Mouse (Mus musculus) liver, embryonic 13.5 days (tissue): ENCODE measurements around the gene Ndufs2. TPM values are rescaled to one million over a fixed set of nuclear protein-coding genes. Genes with fewer than 3 reads are reported as not detected.

ENCODE experiments used
- ATAC-seq: fragments of 200-750 bp; cut with Nextera tagmentation; 2 replicates; pipeline ENCODE4 v1.8.0; 2017; ENCODE audit warnings: low read depth, mild to moderate bottlenecking, moderate number of reproducible peaks, moderate library complexity
- DNase-seq: peaks from one replicate; pipeline ENCODE4 v3.0.0; 2022
- H3K27ac ChIP-seq: fragments of 300-500 bp; sonication (generic); 2 replicates; pipeline ENCODE4 v1.5.1; 2015; ENCODE audit warnings: moderate library complexity, mild to moderate bottlenecking, inconsistent platforms
- H3K27me3 ChIP-seq: fragments of 300-500 bp; sonication (generic); 2 replicates; pipeline ENCODE4 v1.6.1; 2015; ENCODE audit warnings: mild to moderate bottlenecking, inconsistent platforms
- H3K36me3 ChIP-seq: fragments of 300-500 bp; sonication (generic); 2 replicates; pipeline ENCODE4 v1.6.1; 2015; ENCODE audit warnings: mild to moderate bottlenecking, inconsistent platforms
- H3K4me1 ChIP-seq: fragments of 300-500 bp; sonication (generic); replicated peaks from 2 replicates; pipeline ENCODE4 v1.6.1; 2015; ENCODE audit warnings: inconsistent platforms
- H3K4me2 ChIP-seq: fragments of 300-500 bp; sonication (generic); 2 replicates; pipeline ENCODE4 v1.6.1; 2015; ENCODE audit warnings: inconsistent platforms, mild to moderate bottlenecking, moderate library complexity
- H3K4me3 ChIP-seq: fragments of 300-500 bp; sonication (generic); replicated peaks from 2 replicates; pipeline ENCODE4 v1.5.1; 2015; ENCODE audit warnings: mild to moderate bottlenecking, inconsistent platforms
- H3K9ac ChIP-seq: fragments of 300-500 bp; sonication (generic); 2 replicates; pipeline ENCODE4 v1.6.1; 2015; ENCODE audit warnings: mild to moderate bottlenecking, inconsistent platforms
- H3K9me3 ChIP-seq: fragments of 300-500 bp; sonication (generic); replicated peaks from 2 replicates; pipeline ENCODE4 v1.6.1; 2016; ENCODE audit warnings: inconsistent platforms
- WGBS: fragments of 180-500 bp; shearing (Covaris S2); methylation state at CpG from one replicate; pipeline ENCODE4 v1.1.7; 2015; ENCODE audit not compliant: insufficient replicate concordance; 5-methylcytosine and 5-hydroxymethylcytosine counted together
- polyA plus RNA-seq: library from polyadenylated mRNA; unstranded; fragments of >200 nt; fragmentation: Nextera tagmentation; extraction: Ambion mirVana; gene quantifications from 2 replicates; pipeline ENCODE4 v1.2.1, GENCODE M21; 2015

The Ndufs2 gene
- polyA plus RNA-seq, 1 experiment from 2014 or later, result 152 TPM

GRCm38 (mm10) chr1:171226780-171227179 is 24.4 kb downstream of the Ndufs2 start:
- H3K9me3 ChIP-seq, result no peaks in the 10 kb centered on the region
- ATAC-seq (no peak), DNase-seq (no peak)
- H3K4me3 ChIP-seq, result peak overlapping the region; percentile 54; the same call in 1 of the 2 replicates
- H3K4me1 ChIP-seq, result peaks cover 24% of the 10 kb centered on the region
- H3K9ac ChIP-seq, result no peak overlapping the region
- peak overlapping the region; percentile 73 for H3K27ac ChIP-seq
- H3K27me3 ChIP-seq, result 0 out of 2 replicates have a peak, but pooled peaks cover 3% of the 10 kb centered on the region
- H3K4me2 ChIP-seq, result peak overlapping the region; percentile 47
- whole genome bisulfite sequencing, result 59% methylated on average over 4 of the region's 4 CpGs
- H3K36me3 ChIP-seq, result no peaks in the 10 kb centered on the region

GRCm38 (mm10) chr1:171224857-171225256 is 26.3 kb downstream of the Ndufs2 start, which contains the start of gene Apoa2:
Apoa2 (plus strand) TSS chr1:171225054.
- Histone ChIP-seq H3K9me3 (no peaks in the 10 kb centered on the region), H3K9ac (peak within 1 kb of the TSS; percentile 62), H3K36me3 (peaks cover 8% of the 10 kb centered on the region), H3K27ac (peak within 1 kb of the TSS; percentile 89), H3K4me2 (peak within 1 kb of the TSS; percentile 47), H3K27me3 (no peaks in the 10 kb centered on the region), H3K4me3 (peak within 1 kb of the TSS; percentile 54), H3K4me1 (peaks cover 22% of the 10 kb centered on the region)
- 64% methylated on average over 5 of the region's 5 CpGs for WGBS
- ATAC-seq (no peak), DNase-seq (no peak)

GRCm38 (mm10) chr1:171223796-171224195 is 27.4 kb downstream of the Ndufs2 start:
- ATAC-seq (peak; percentile 6; the same call in 1 of the 2 replicates), DNase-seq (no peak)
- H3K27me3 ChIP-seq, result no peaks in the 10 kb centered on the region
- H3K9ac ChIP-seq, result no peak overlapping the region
- H3K4me1 ChIP-seq, result peaks cover 22% of the 10 kb centered on the region
- H3K4me3 ChIP-seq, result no peak overlapping the region
- peaks cover 18% of the 10 kb centered on the region for H3K36me3 ChIP-seq
- WGBS, result 72% methylated on average over 2 of the region's 2 CpGs
- peak overlapping the region; percentile 85; the same call in 1 of the 2 replicates for H3K4me2 ChIP-seq
- H3K27ac ChIP-seq, result peak overlapping the region; percentile 89
- H3K9me3 ChIP-seq, result no peaks in the 10 kb centered on the region

- WGBS, result 62% methylated on average over 6 of the region's 6 CpGs
- DNase-seq (no peak), ATAC-seq (no peak)
- peaks cover 22% of the 10 kb centered on the region for H3K4me1 ChIP-seq
- peak overlapping the region; percentile 74 for H3K9ac ChIP-seq
- H3K27me3 ChIP-seq, result no peaks in the 10 kb centered on the region
- H3K4me2 ChIP-seq, result peak overlapping the region; percentile 85
- H3K9me3 ChIP-seq, result no peaks in the 10 kb centered on the region
- H3K4me3 ChIP-seq, result peak overlapping the region; percentile 68
- peaks cover 25% of the 10 kb centered on the region for H3K36me3 ChIP-seq
- H3K27ac ChIP-seq, result peak overlapping the region; percentile 89
Observed at GRCm38 (mm10) chr1:171223168-171223567, 28.0 kb downstream of the Ndufs2 start.

GRCm38 (mm10) chr1:171222238-171223155 is 28.7 kb downstream of the Ndufs2 start, which contains the start of gene Tomm40l:
Tomm40l (minus strand) TSS chr1:171222514.
- Histone ChIP-seq H3K27me3 (no peaks in the 10 kb centered on the region), H3K4me2 (peak within 1 kb of the TSS; percentile 85), H3K4me1 (peaks cover 22% of the 10 kb centered on the region), H3K4me3 (peak within 1 kb of the TSS; percentile 68), H3K36me3 (peaks cover 26% of the 10 kb centered on the region), H3K9ac (peak within 1 kb of the TSS; percentile 74), H3K9me3 (no peaks in the 10 kb centered on the region), H3K27ac (peak within 1 kb of the TSS; percentile 89)
- peak; percentile 95 for ATAC-seq
- DNase-seq, result peak; percentile 93
- WGBS, result 1% methylated on average over 28 of the region's 28 CpGs

- Histone ChIP-seq H3K4me3 (peak overlapping the region; percentile 68), H3K36me3 (peaks cover 26% of the 10 kb centered on the region), H3K9ac (peak overlapping the region; percentile 65), H3K4me1 (peaks cover 26% of the 10 kb centered on the region), H3K27me3 (no peaks in the 10 kb centered on the region), H3K4me2 (peak overlapping the region; percentile 85), H3K27ac (peak overlapping the region; percentile 64), H3K9me3 (no peaks in the 10 kb centered on the region)
- no peak for DNase-seq
- WGBS, result 6% methylated on average over 22 of the region's 22 CpGs
- no peak for ATAC-seq
Observed at GRCm38 (mm10) chr1:171221281-171222193, 29.7 kb downstream of the Ndufs2 start.

GRCm38 (mm10) chr1:171220871-171221270 is 30.3 kb downstream of the Ndufs2 start:
- H3K4me2 ChIP-seq, result peak overlapping the region; percentile 85
- H3K4me1 ChIP-seq, result peaks cover 31% of the 10 kb centered on the region
- H3K9me3 ChIP-seq, result no peaks in the 10 kb centered on the region
- peak; percentile 74 for DNase-seq
- peak; percentile 6; the same call in 1 of the 2 replicates for ATAC-seq
- H3K36me3 ChIP-seq, result peaks cover 26% of the 10 kb centered on the region
- no peaks in the 10 kb centered on the region for H3K27me3 ChIP-seq
- peak overlapping the region; percentile 64 for H3K27ac ChIP-seq
- WGBS, result 7% methylated on average over 10 of the region's 10 CpGs
- H3K4me3 ChIP-seq, result peak overlapping the region; percentile 68
- peak overlapping the region; percentile 65 for H3K9ac ChIP-seq

GRCm38 (mm10) chr1:171216241-171216955 is 34.8 kb downstream of the Ndufs2 start:
- peaks cover 26% of the 10 kb centered on the region for H3K36me3 ChIP-seq
- H3K9me3 ChIP-seq, result no peaks in the 10 kb centered on the region
- peaks cover 15% of the 10 kb centered on the region for H3K4me1 ChIP-seq
- DNase-seq (no peak), ATAC-seq (no peak)
- H3K4me2 ChIP-seq, result no peak overlapping the region
- peaks cover 12% of the 10 kb centered on the region for H3K27me3 ChIP-seq
- no peak overlapping the region for H3K27ac ChIP-seq
- H3K4me3 ChIP-seq, result no peak overlapping the region
- H3K9ac ChIP-seq, result peak overlapping the region; percentile 12; the same call in 1 of the 2 replicates
- 55% methylated on average over 18 of the region's 18 CpGs for WGBS

GRCm38 (mm10) chr1:171213801-171214496 is 37.2 kb downstream of the Ndufs2 start, which contains the start of gene Nr1i3:
Nr1i3 (plus strand) TSS chr1:171213970.
- no peaks in the 10 kb centered on the region for H3K9me3 ChIP-seq
- DNase-seq (no peak), ATAC-seq (no peak)
- H3K4me1 ChIP-seq, result peaks cover 9% of the 10 kb centered on the region
- H3K4me2 ChIP-seq, result no peak within 1 kb of the TSS
- H3K36me3 ChIP-seq, result peaks cover 9% of the 10 kb centered on the region
- no peak within 1 kb of the TSS for H3K27ac ChIP-seq
- 66% methylated on average over 10 of the region's 10 CpGs for WGBS
- H3K4me3 ChIP-seq, result no peak within 1 kb of the TSS
- H3K9ac ChIP-seq, result no peak within 1 kb of the TSS
- H3K27me3 ChIP-seq, result peaks cover 12% of the 10 kb centered on the region

GRCm38 (mm10) chr1:171212854-171213253 is 38.3 kb downstream of the Ndufs2 start:
- no peak for DNase-seq
- Histone ChIP-seq H3K27ac (no peak overlapping the region), H3K9ac (no peak overlapping the region), H3K4me3 (no peak overlapping the region), H3K4me2 (no peak overlapping the region), H3K9me3 (no peaks in the 10 kb centered on the region), H3K4me1 (peaks cover 9% of the 10 kb centered on the region), H3K36me3 (no peaks in the 10 kb centered on the region), H3K27me3 (peaks cover 12% of the 10 kb centered on the region)
- WGBS, result 48% methylated on average over 3 of the region's 3 CpGs
- no peak for ATAC-seq
